ENCODE assay signal across 10 mouse cellular contexts in the genomic region with DNA sequence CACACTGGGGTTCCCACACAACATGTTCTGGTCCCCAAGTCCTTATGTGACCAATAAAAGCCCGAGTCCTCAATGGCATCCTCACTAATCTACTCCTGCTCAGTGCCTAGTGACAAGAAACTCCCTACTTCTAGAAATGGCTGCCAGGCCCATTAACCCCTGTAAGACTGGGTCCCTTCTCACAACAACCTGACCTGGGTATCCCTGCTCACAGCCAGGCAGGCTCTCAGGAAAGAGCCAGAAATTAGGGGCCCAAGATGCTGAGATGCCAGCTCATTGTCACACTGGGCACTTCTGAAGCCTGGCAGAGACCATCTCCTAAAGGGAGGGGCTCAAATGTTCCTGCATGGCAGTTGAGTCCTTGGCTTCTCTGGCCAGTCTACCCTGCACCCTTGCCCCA. TPM values are rescaled to one million over a fixed set of nuclear protein-coding genes. Genes with fewer than 3 reads are reported as not detected.
DNase-seq lines count a peak whose midpoint lies in the region; ATAC-seq and TF ChIP-seq lines count a peak whose summit lies in the region.
"Had no signal": no experiment of that assay in that cellular context is flagged by ENCODE, and none has a peak within 500 bp of the region (broad histone marks: within the 10 kb centered on the region; RNA-seq: fewer than 3 reads in every experiment).

No protein-coding gene starts in this region.

- ATAC-seq in intestine, embryonic 16.5 days: no peak
- no peak for ATAC-seq in intestine, postnatal 0 days
- no peak for ATAC-seq in embryonic facial prominence, embryonic 14.5 days (ENCODE audit: low read depth)
- ATAC-seq in midbrain, embryonic 15.5 days (replicated peaks): no peak
- ATAC-seq in CD4-positive, CD25-positive, alpha-beta regulatory T cell, adult 4 months: no peak

- DNase-seq in embryonic facial prominence, embryonic 14.5 days (ENCODE audit: low spot score): no peak
- no peak for DNase-seq in hindbrain, embryonic 10.5 days (ENCODE audit: low spot score)
- no peak for DNase-seq in thymus, postnatal 0 days (ENCODE audit: low spot score)
- no peak for DNase-seq in adipocyte (ENCODE audit: low spot score)
- DNase-seq: adrenal gland, adult 2 months; right cerebral cortex, postnatal 4 days had no signal

- no peak overlapping the region for H3K9ac ChIP-seq in intestine, embryonic 16.5 days (ENCODE audit: low read depth, low read length)
- H3K9ac ChIP-seq in intestine, postnatal 0 days (ENCODE audit: low read depth, low read length): no peak overlapping the region
- no peak overlapping the region for H3K9ac ChIP-seq in embryonic facial prominence, embryonic 14.5 days (ENCODE audit: low read depth, low read length)
- peak overlapping the region; percentile 98 for H3K9ac ChIP-seq in midbrain, embryonic 15.5 days

- no peaks in the 10 kb centered on the region for H3K36me3 ChIP-seq in intestine, embryonic 16.5 days (ENCODE audit: control insufficient read depth, insufficient read depth, low read length)
- H3K36me3 ChIP-seq in intestine, postnatal 0 days (ENCODE audit: control insufficient read depth, insufficient read depth): peaks cover 2% of the 10 kb centered on the region; the same call in 1 of the 2 replicates
- no peaks in the 10 kb centered on the region for H3K36me3 ChIP-seq in embryonic facial prominence, embryonic 14.5 days (ENCODE audit: control insufficient read depth, insufficient read depth, low read length)
- peaks cover under 1% of the 10 kb centered on the region; the same call in 1 of the 2 replicates for H3K36me3 ChIP-seq in hindbrain, embryonic 10.5 days
- H3K36me3 ChIP-seq in midbrain, embryonic 15.5 days (replicated peaks): peaks cover 3% of the 10 kb centered on the region

- TF ChIP-seq CTCF in intestine, postnatal 0 days (IDR thresholded peaks at IDR 0.05; ENCODE audit: low read depth): no peak

- no peak overlapping the region for H3K27ac ChIP-seq in intestine, embryonic 16.5 days (ENCODE audit: low read length)
- no peak overlapping the region for H3K27ac ChIP-seq in intestine, postnatal 0 days (ENCODE audit: low read depth, low read length)
- H3K27ac ChIP-seq in embryonic facial prominence, embryonic 14.5 days (replicated peaks; ENCODE audit: low read depth, low read length): no peak overlapping the region
- H3K27ac ChIP-seq in hindbrain, embryonic 10.5 days: peak overlapping the region; percentile 18; the same call in 1 of the 2 replicates
- peak overlapping the region; percentile 78 for H3K27ac ChIP-seq in midbrain, embryonic 15.5 days

- peak overlapping the region; percentile 97; the same call in 1 of the 2 replicates for H3K4me2 ChIP-seq in intestine, embryonic 16.5 days (ENCODE audit: low read depth, low read length)
- H3K4me2 ChIP-seq in intestine, postnatal 0 days (replicated peaks; ENCODE audit: low read depth): no peak overlapping the region; the same call in 1 of the 2 replicates
- H3K4me2 ChIP-seq in embryonic facial prominence, embryonic 14.5 days (ENCODE audit: low read depth, low read length): peak overlapping the region; percentile 92; the same call in 1 of the 2 replicates
- peak overlapping the region; percentile 91 for H3K4me2 ChIP-seq in midbrain, embryonic 15.5 days

- peaks cover 27% of the 10 kb centered on the region for H3K27me3 ChIP-seq in intestine, embryonic 16.5 days (replicated peaks; ENCODE audit: control insufficient read depth, insufficient read depth, low read length)
- peaks cover 23% of the 10 kb centered on the region; the same call in 1 of the 2 replicates for H3K27me3 ChIP-seq in intestine, postnatal 0 days (replicated peaks; ENCODE audit: control insufficient read depth, insufficient read depth, low read length)
- H3K27me3 ChIP-seq in embryonic facial prominence, embryonic 14.5 days (replicated peaks; ENCODE audit: control insufficient read depth, insufficient read depth, low read length): peaks cover 89% of the 10 kb centered on the region
- peaks cover 95% of the 10 kb centered on the region for H3K27me3 ChIP-seq in hindbrain, embryonic 10.5 days (ENCODE audit: insufficient read depth, poor library complexity, severe bottlenecking)
- H3K27me3 ChIP-seq in midbrain, embryonic 15.5 days (replicated peaks): no peaks in the 10 kb centered on the region

- WGBS in intestine, embryonic 16.5 days: 68% methylated on average over 1 of the region's 1 CpGs
- 63% methylated on average over 1 of the region's 1 CpGs for WGBS in intestine, postnatal 0 days
- 41% methylated on average over 1 of the region's 1 CpGs for WGBS in embryonic facial prominence, embryonic 14.5 days
- WGBS in hindbrain, embryonic 10.5 days: 51% methylated on average over 1 of the region's 1 CpGs
- 54% methylated on average over 1 of the region's 1 CpGs for WGBS in midbrain, embryonic 15.5 days

- H3K9me3 ChIP-seq in intestine, embryonic 16.5 days (ENCODE audit: control insufficient read depth, low read length): no peaks in the 10 kb centered on the region
- no peaks in the 10 kb centered on the region for H3K9me3 ChIP-seq in intestine, postnatal 0 days (ENCODE audit: control insufficient read depth)
- no peaks in the 10 kb centered on the region for H3K9me3 ChIP-seq in embryonic facial prominence, embryonic 14.5 days (ENCODE audit: control insufficient read depth, low read length)
- no peaks in the 10 kb centered on the region for H3K9me3 ChIP-seq in hindbrain, embryonic 10.5 days
- H3K9me3 ChIP-seq in midbrain, embryonic 15.5 days: no peaks in the 10 kb centered on the region

- no peak overlapping the region for H3K4me3 ChIP-seq in intestine, embryonic 16.5 days (ENCODE audit: low read length)
- H3K4me3 ChIP-seq in intestine, postnatal 0 days (ENCODE audit: low read depth, low read length): no peak overlapping the region
- no peak overlapping the region; the same call in 1 of the 2 replicates for H3K4me3 ChIP-seq in embryonic facial prominence, embryonic 14.5 days (ENCODE audit: low read depth, low read length)
- peak overlapping the region; percentile 79 for H3K4me3 ChIP-seq in hindbrain, embryonic 10.5 days
- H3K4me3 ChIP-seq in midbrain, embryonic 15.5 days: peak overlapping the region; percentile 89

- H3K4me1 ChIP-seq in intestine, embryonic 16.5 days (ENCODE audit: control insufficient read depth, insufficient read depth, low read length): peaks cover 18% of the 10 kb centered on the region
- 0 out of 2 replicates have a peak, but pooled peaks cover 2% of the 10 kb centered on the region for H3K4me1 ChIP-seq in intestine, postnatal 0 days (replicated peaks; ENCODE audit: control insufficient read depth, insufficient read depth, low read length)
- H3K4me1 ChIP-seq in embryonic facial prominence, embryonic 14.5 days (ENCODE audit: control insufficient read depth, insufficient read depth, low read length): peaks cover 3% of the 10 kb centered on the region
- H3K4me1 ChIP-seq in hindbrain, embryonic 10.5 days (replicated peaks): peaks cover 81% of the 10 kb centered on the region
- H3K4me1 ChIP-seq in midbrain, embryonic 15.5 days: peaks cover 76% of the 10 kb centered on the region

RNA-seq across cellular contexts. Expression of a gene that starts 2.7 kb away (rescaled TPM):
- polyA plus RNA-seq in intestine, embryonic 16.5 days (2015; fragmentation: Nextera tagmentation; extraction: Ambion mirVana): 4.8 and 5.6 TPM in 2 replicates
- polyA plus RNA-seq in intestine, postnatal 0 days (2015; fragmentation: Nextera tagmentation; extraction: Ambion mirVana): 5.8 and 6.4 TPM in 2 replicates
- 7.1 and 11.1 TPM in 2 replicates for polyA plus RNA-seq in embryonic facial prominence, embryonic 14.5 days (2014; fragmentation: Nextera tagmentation; extraction: Ambion mirVana)
- polyA plus RNA-seq in hindbrain, embryonic 10.5 days (2016; fragmentation: Nextera tagmentation; extraction: Ambion mirVana): 7.8 and 20.1 TPM in 2 replicates
- 134 and 135 TPM in 2 replicates for polyA plus RNA-seq in midbrain, embryonic 15.5 days (2015; fragmentation: Nextera tagmentation; extraction: Ambion mirVana)
- polyA plus RNA-seq in thymus, postnatal 0 days (2015; fragmentation: Nextera tagmentation; extraction: Ambion mirVana): 0.34 and 0.58 TPM in 2 replicates
- under 1 TPM in 1 of 2 experiments, not detected in 1; 0.17 TPM for polyA plus RNA-seq in CD4-positive, CD25-positive, alpha-beta regulatory T cell, adult 4 months (2017; shearing (Covaris generic))

RNA-seq across cellular contexts. Expression of a gene that starts 27.5 kb away (rescaled TPM):
- not detected in 2 replicates for polyA plus RNA-seq in intestine, embryonic 16.5 days (2015; fragmentation: Nextera tagmentation; extraction: Ambion mirVana)
- polyA plus RNA-seq in intestine, postnatal 0 days (2015; fragmentation: Nextera tagmentation; extraction: Ambion mirVana): not detected in 2 replicates
- polyA plus RNA-seq in embryonic facial prominence, embryonic 14.5 days (2014; fragmentation: Nextera tagmentation; extraction: Ambion mirVana): 0.28 TPM in 1 of 2 replicates, not detected in the other
- not detected in 2 replicates for polyA plus RNA-seq in hindbrain, embryonic 10.5 days (2016; fragmentation: Nextera tagmentation; extraction: Ambion mirVana)
- polyA plus RNA-seq in midbrain, embryonic 15.5 days (2015; fragmentation: Nextera tagmentation; extraction: Ambion mirVana): 0.36 and 0.65 TPM in 2 replicates
- polyA plus RNA-seq in thymus, postnatal 0 days (2015; fragmentation: Nextera tagmentation; extraction: Ambion mirVana): not detected in 2 replicates
- not detected for polyA plus RNA-seq in CD4-positive, CD25-positive, alpha-beta regulatory T cell, adult 4 months (2017; shearing (Covaris generic))
- polyA plus RNA-seq: adrenal gland, adult 2 months had no signal

RNA-seq across cellular contexts. Expression of a gene that starts 32.1 kb away (rescaled TPM):
- polyA plus RNA-seq in intestine, embryonic 16.5 days (2015; fragmentation: Nextera tagmentation; extraction: Ambion mirVana): 57.8 and 64.4 TPM in 2 replicates
- 49.5 and 54.7 TPM in 2 replicates for polyA plus RNA-seq in intestine, postnatal 0 days (2015; fragmentation: Nextera tagmentation; extraction: Ambion mirVana)
- polyA plus RNA-seq in embryonic facial prominence, embryonic 14.5 days (2014; fragmentation: Nextera tagmentation; extraction: Ambion mirVana): 65.8 and 68.4 TPM in 2 replicates
- polyA plus RNA-seq in hindbrain, embryonic 10.5 days (2016; fragmentation: Nextera tagmentation; extraction: Ambion mirVana): 61.4 and 62.4 TPM in 2 replicates
- 53.9 and 57.8 TPM in 2 replicates for polyA plus RNA-seq in midbrain, embryonic 15.5 days (2015; fragmentation: Nextera tagmentation; extraction: Ambion mirVana)
- 92.2 and 93.5 TPM in 2 replicates for polyA plus RNA-seq in thymus, postnatal 0 days (2015; fragmentation: Nextera tagmentation; extraction: Ambion mirVana)
- 10 to 100 TPM; 63.0 to 78.7 TPM for polyA plus RNA-seq in CD4-positive, CD25-positive, alpha-beta regulatory T cell, adult 4 months (2017; shearing (Covaris generic))

RNA-seq across cellular contexts. Expression of a gene that starts 42.8 kb away (rescaled TPM):
- not detected in 2 replicates for polyA plus RNA-seq in intestine, embryonic 16.5 days (2015; fragmentation: Nextera tagmentation; extraction: Ambion mirVana)
- not detected in 2 replicates for polyA plus RNA-seq in intestine, postnatal 0 days (2015; fragmentation: Nextera tagmentation; extraction: Ambion mirVana)
- polyA plus RNA-seq in embryonic facial prominence, embryonic 14.5 days (2014; fragmentation: Nextera tagmentation; extraction: Ambion mirVana): not detected in 2 replicates
- polyA plus RNA-seq in hindbrain, embryonic 10.5 days (2016; fragmentation: Nextera tagmentation; extraction: Ambion mirVana): not detected in 2 replicates
- polyA plus RNA-seq in midbrain, embryonic 15.5 days (2015; fragmentation: Nextera tagmentation; extraction: Ambion mirVana): not detected in 2 replicates
- polyA plus RNA-seq in thymus, postnatal 0 days (2015; fragmentation: Nextera tagmentation; extraction: Ambion mirVana): not detected in 2 replicates
- not detected for polyA plus RNA-seq in CD4-positive, CD25-positive, alpha-beta regulatory T cell, adult 4 months (2017; shearing (Covaris generic))
- polyA plus RNA-seq: adrenal gland, adult 2 months had no signal

RNA-seq across cellular contexts. Expression of a gene that starts 51.4 kb away (rescaled TPM):
- not detected in 2 replicates for polyA plus RNA-seq in intestine, embryonic 16.5 days (2015; fragmentation: Nextera tagmentation; extraction: Ambion mirVana)
- polyA plus RNA-seq in intestine, postnatal 0 days (2015; fragmentation: Nextera tagmentation; extraction: Ambion mirVana): not detected in 2 replicates
- polyA plus RNA-seq in embryonic facial prominence, embryonic 14.5 days (2014; fragmentation: Nextera tagmentation; extraction: Ambion mirVana): not detected in 2 replicates
- polyA plus RNA-seq in hindbrain, embryonic 10.5 days (2016; fragmentation: Nextera tagmentation; extraction: Ambion mirVana): not detected in 2 replicates
- not detected in 2 replicates for polyA plus RNA-seq in midbrain, embryonic 15.5 days (2015; fragmentation: Nextera tagmentation; extraction: Ambion mirVana)
- not detected in 2 replicates for polyA plus RNA-seq in thymus, postnatal 0 days (2015; fragmentation: Nextera tagmentation; extraction: Ambion mirVana)
- polyA plus RNA-seq in CD4-positive, CD25-positive, alpha-beta regulatory T cell, adult 4 months (2017; shearing (Covaris generic)): not detected
- polyA plus RNA-seq: adrenal gland, adult 2 months had no signal

Comparison
In these comparisons a context has a peak if more than half of its experiments do, and no peak if none do; other contexts are left out.
1. H3K27ac ChIP-seq: peak in hindbrain, embryonic 10.5 days (single experiment) and midbrain, embryonic 15.5 days (single experiment); none in intestine, embryonic 16.5 days (single experiment), intestine, postnatal 0 days (single experiment) and embryonic facial prominence, embryonic 14.5 days (single experiment).
2. H3K4me3 ChIP-seq: peak in hindbrain, embryonic 10.5 days (single experiment) and midbrain, embryonic 15.5 days (single experiment); none in intestine, embryonic 16.5 days (single experiment), intestine, postnatal 0 days (single experiment) and embryonic facial prominence, embryonic 14.5 days (single experiment).